Mouse (Mus musculus) limb, embryonic 14.5 days (tissue): ENCODE measurements around the gene Tmem43. TPM values are rescaled to one million over a fixed set of nuclear protein-coding genes. Genes with fewer than 3 reads are reported as not detected.
A peak's percentile ranks its signal among the peaks of the same experiment; 100 is the strongest.

ENCODE experiments used
- ATAC-seq: fragments of 200-750 bp; cut with Nextera tagmentation; 2 replicates; pipeline ENCODE4 v1.8.0; 2017; ENCODE audit warnings: low read depth, moderate number of reproducible peaks, moderate TSS enrichment; ENCODE audit not compliant: low FRiP score
- DNase-seq: peaks from one replicate; pipeline ENCODE4 v3.0.0-alpha.2; 2015; ENCODE audit warnings: low spot score
- H3K27ac ChIP-seq: fragments of 300-500 bp; sonication (generic); replicated peaks from 2 replicates; pipeline ENCODE4 v1.5.1; 2014; ENCODE audit warnings: low read depth, mild to moderate bottlenecking, low read length, moderate library complexity, mixed read lengths
- H3K27me3 ChIP-seq: fragments of 300-500 bp; sonication (generic); 2 replicates; pipeline ENCODE4 v1.6.1; 2014; ENCODE audit warnings: low read length, mixed read lengths; ENCODE audit not compliant: control insufficient read depth, insufficient read depth
- H3K36me3 ChIP-seq: fragments of 300-500 bp; sonication (generic); 2 replicates; pipeline ENCODE4 v1.6.1; 2014; ENCODE audit warnings: mild to moderate bottlenecking, low read length, moderate library complexity, mixed read lengths; ENCODE audit not compliant: control insufficient read depth, insufficient read depth
- H3K4me1 ChIP-seq: fragments of 300-500 bp; sonication (generic); 2 replicates; pipeline ENCODE4 v1.6.1; 2014; ENCODE audit warnings: antibody characterized with exemption, low read length, mixed read lengths; ENCODE audit not compliant: control insufficient read depth, insufficient read depth
- H3K4me2 ChIP-seq: fragments of 300-500 bp; sonication (generic); replicated peaks from 2 replicates; pipeline ENCODE4 v1.6.1; 2014; ENCODE audit warnings: low read depth, mild to moderate bottlenecking, low read length, moderate library complexity; ENCODE audit not compliant: severe bottlenecking
- H3K4me3 ChIP-seq: fragments of 300-500 bp; sonication (generic); replicated peaks from 2 replicates; pipeline ENCODE4 v1.5.1; 2014; ENCODE audit warnings: low read length
- H3K9ac ChIP-seq: fragments of 300-500 bp; sonication (generic); 2 replicates; pipeline ENCODE4 v1.6.1; 2014; ENCODE audit warnings: mild to moderate bottlenecking, low read depth, low read length, moderate library complexity; ENCODE audit not compliant: severe bottlenecking
- H3K9me3 ChIP-seq: fragments of 300-500 bp; sonication (generic); 2 replicates; pipeline ENCODE4 v1.6.1; 2016; ENCODE audit warnings: low read length; ENCODE audit not compliant: control insufficient read depth
- POLR2A ChIP-seq: fragments of 200-500 bp; IDR thresholded peaks from 2 replicates; pipeline ENCODE4 v1.8.0; 2012; ENCODE audit warnings: inconsistent platforms, mild to moderate bottlenecking, moderate library complexity, borderline replicate concordance; ENCODE audit not compliant: insufficient read depth, insufficient read length; ENCODE audit errors: extremely low read depth
- WGBS: fragments of 180-500 bp; shearing (Covaris S2); extraction: QIAGEN DNeasy Blood & Tissue Kit; methylation state at CpG from one replicate; pipeline ENCODE4 v1.1.7; 2014; 5-methylcytosine and 5-hydroxymethylcytosine counted together
- polyA plus RNA-seq, 2 experiments: library from polyadenylated mRNA; depleted of rRNA in 1 of 2; stranded (reverse) in 1 of 2; unstranded in 1 of 2; fragments of >200 nt; fragmentation: Nextera tagmentation in 1 of 2; extraction: Ambion mirVana in 1 of 2; gene quantifications; 2 replicates each; pipeline versions ENCODE4 v1.2.1 to v1.2.3; 2012 to 2014

The Tmem43 gene
- polyA plus RNA-seq, 2 experiments, result 60.3 to 65.7 TPM

DNA sequence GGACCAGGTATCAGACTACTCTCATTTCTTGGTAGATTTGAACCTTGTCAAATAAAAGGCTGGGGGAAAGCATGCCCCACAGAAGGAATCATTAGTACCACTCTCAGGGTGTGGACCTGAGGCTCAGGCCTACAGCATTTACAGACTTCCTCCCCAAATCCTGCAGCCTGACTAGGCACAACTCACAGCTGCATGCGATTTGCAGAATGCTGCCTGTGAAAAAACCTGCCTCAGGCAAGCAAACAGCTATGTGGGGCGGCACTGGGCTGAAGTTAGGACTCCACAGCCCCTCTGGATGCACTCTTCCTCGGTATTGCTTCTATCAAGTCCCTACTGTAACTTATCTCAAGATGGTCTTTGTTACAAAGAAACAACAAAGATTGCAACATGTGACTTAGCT is 34.5 kb downstream of the Tmem43 start:
- no peak overlapping the region for H3K4me3 ChIP-seq
- WGBS, result 68% methylated on average over 3 of the region's 3 CpGs
- no peaks in the 10 kb centered on the region for H3K9me3 ChIP-seq
- no peaks in the 10 kb centered on the region for H3K27me3 ChIP-seq
- H3K4me2 ChIP-seq, result no peak overlapping the region
- DNase-seq, result no peak
- no peak overlapping the region for H3K27ac ChIP-seq
- no peak for TF ChIP-seq POLR2A
- peaks cover 67% of the 10 kb centered on the region for H3K36me3 ChIP-seq
- no peak for ATAC-seq
- H3K9ac ChIP-seq, result no peak overlapping the region
- no peaks in the 10 kb centered on the region for H3K4me1 ChIP-seq

DNA sequence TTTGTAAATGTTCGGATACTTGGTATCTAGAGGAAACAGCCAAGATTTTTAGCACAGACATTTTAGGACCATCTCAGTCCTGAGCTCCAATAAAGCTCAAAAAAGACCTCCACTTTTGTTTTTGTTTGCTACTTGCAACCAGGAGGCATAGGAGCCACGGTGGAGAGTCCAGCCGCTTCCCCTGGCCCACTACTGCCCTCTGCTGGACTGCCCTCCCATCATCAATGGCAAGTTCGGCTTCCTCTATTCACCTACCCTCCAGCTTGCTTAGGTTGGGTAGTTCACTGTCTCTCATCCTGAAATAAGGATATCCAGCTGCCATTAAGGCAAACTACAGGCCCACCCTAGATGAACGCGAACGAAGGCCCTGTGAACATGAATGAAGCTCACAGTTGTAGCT is 35.8 kb downstream of the Tmem43 start:
- H3K9me3 ChIP-seq, result no peaks in the 10 kb centered on the region
- no peak overlapping the region for H3K4me3 ChIP-seq
- ATAC-seq (no peak), DNase-seq (no peak)
- H3K36me3 ChIP-seq, result peaks cover 54% of the 10 kb centered on the region
- H3K4me1 ChIP-seq, result 0 out of 2 replicates have a peak, but pooled peaks cover under 1% of the 10 kb centered on the region
- no peak for TF ChIP-seq POLR2A
- WGBS, result 42% methylated on average over 7 of the region's 7 CpGs
- H3K4me2 ChIP-seq, result no peak overlapping the region
- no peak overlapping the region for H3K27ac ChIP-seq
- H3K9ac ChIP-seq, result no peak overlapping the region
- H3K27me3 ChIP-seq, result no peaks in the 10 kb centered on the region

DNA sequence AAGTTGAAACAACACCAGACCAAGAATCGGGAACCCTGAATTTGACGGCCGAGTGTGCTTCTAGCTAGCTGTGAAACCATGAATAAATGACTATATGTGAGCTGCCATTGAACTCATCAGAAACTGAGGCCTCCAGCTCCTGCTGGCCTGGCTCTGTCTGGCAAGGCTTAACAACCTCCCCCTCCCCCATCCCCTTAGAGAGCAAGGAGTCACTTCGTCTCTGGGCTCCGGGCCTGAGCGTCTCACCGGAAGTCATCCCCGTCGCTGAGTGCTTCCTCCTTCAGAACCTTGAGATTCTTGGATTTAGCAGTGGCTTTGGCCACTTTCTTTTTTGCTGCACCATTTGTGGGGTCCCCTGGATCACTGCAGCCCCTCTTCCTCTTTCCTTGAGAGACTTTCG is 36.7 kb downstream of the Tmem43 start:
- ATAC-seq, result no peak
- H3K4me2 ChIP-seq, result no peak overlapping the region
- H3K27ac ChIP-seq, result no peak overlapping the region
- no peak for DNase-seq
- no peaks in the 10 kb centered on the region for H3K9me3 ChIP-seq
- 68% methylated on average over 10 of the region's 10 CpGs for WGBS
- H3K9ac ChIP-seq, result no peak overlapping the region
- TF ChIP-seq POLR2A, result no peak
- H3K27me3 ChIP-seq, result no peaks in the 10 kb centered on the region
- no peak overlapping the region for H3K4me3 ChIP-seq
- H3K4me1 ChIP-seq, result peaks cover 5% of the 10 kb centered on the region; the same call in 1 of the 2 replicates
- H3K36me3 ChIP-seq, result peaks cover 45% of the 10 kb centered on the region

DNA sequence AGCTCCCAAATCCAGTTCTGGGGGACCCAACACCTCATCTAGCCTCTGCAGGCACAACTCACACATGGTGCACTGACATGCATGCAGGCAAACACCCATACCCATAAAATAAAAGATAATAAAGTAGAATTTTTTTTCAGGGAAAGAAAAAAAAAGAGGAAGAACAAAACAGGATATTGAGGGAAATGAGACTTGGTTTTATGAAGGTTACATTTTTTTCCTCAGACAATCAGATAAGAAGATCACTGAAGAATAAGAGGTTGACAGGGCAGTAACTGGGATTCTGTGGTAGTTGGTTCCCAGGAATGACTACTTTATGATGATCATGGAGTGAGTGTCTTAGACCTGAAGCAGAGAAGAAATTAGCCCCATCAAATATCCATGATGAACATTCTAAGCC is 40.6 kb downstream of the Tmem43 start:
- ATAC-seq (no peak), DNase-seq (no peak)
- Histone ChIP-seq H3K36me3 (peaks cover 25% of the 10 kb centered on the region), H3K9ac (no peak overlapping the region), H3K27ac (no peak overlapping the region), H3K4me2 (no peak overlapping the region), H3K4me1 (peaks cover 14% of the 10 kb centered on the region), H3K9me3 (no peaks in the 10 kb centered on the region), H3K4me3 (no peak overlapping the region), H3K27me3 (no peaks in the 10 kb centered on the region)
- TF ChIP-seq POLR2A, result no peak

DNA sequence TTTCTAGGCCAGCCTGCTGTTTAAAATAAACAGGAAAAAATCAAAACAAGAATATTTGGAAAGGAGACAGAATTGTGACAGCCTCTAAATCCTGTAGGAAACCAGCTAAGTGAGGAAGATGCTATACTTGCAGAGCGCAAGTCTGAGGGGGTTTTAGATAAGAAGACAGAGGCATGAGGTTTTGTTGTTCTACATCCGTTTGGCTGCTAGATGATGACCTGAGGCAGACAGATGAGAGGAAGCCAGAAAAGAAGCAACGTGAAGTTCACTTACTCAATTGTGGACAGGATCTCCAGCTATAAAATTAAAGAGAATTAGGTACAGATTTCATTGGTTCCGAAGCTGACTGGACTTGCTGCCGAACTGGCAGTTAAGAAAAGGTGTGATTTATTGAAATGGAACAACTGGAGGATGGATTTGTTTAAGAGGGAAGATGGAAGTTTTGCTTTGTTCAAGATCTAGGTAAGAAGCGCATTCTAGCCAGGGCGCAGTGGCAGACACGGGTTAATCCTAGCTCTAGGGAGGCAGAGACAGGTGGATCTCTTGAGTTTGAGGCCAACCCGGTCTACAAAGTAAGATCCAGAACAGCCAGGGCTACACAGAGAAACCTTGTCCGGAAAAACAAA is 41.3 kb downstream of the Tmem43 start:
- peaks cover 14% of the 10 kb centered on the region for H3K4me1 ChIP-seq
- H3K4me2 ChIP-seq, result peak overlapping the region; percentile 73
- no peaks in the 10 kb centered on the region for H3K9me3 ChIP-seq
- ATAC-seq (no peak), DNase-seq (no peak)
- no peak for TF ChIP-seq POLR2A
- 19% methylated on average over 10 of the region's 10 CpGs for WGBS
- H3K4me3 ChIP-seq, result peak overlapping the region; percentile 76
- no peak overlapping the region for H3K27ac ChIP-seq
- no peaks in the 10 kb centered on the region for H3K27me3 ChIP-seq
- peak overlapping the region; percentile 74 for H3K9ac ChIP-seq
- peaks cover 29% of the 10 kb centered on the region for H3K36me3 ChIP-seq
